Mouse (Mus musculus) MN1 (cell line): ENCODE measurements around the gene Zbtb3.
"Not testable (repeated sequence)": the region's sequence is repeated elsewhere in the genome, so short reads cannot be mapped to it uniquely, and the experiment has no call there.

ENCODE experiments used
- DNase-seq: peaks from one replicate; pipeline ENCODE4 v3.0.0-alpha.2; 2016; ENCODE audit warnings: low spot score

Gene Zbtb3

GRCm38 (mm10) chr19:8803204-8803780, 937 bp downstream of the Zbtb3 start:
- DNase-seq: no peak

GRCm38 (mm10) chr19:8803879-8804660, 1.7 kb downstream of the Zbtb3 start:
- no peak for DNase-seq

- DNase-seq: no peak
Measured at GRCm38 (mm10) chr19:8806810-8807209, 4.5 kb downstream of the Zbtb3 start.

GRCm38 (mm10) chr19:8815812-8816211, 13.5 kb downstream of the Zbtb3 start:
- DNase-seq: peak; percentile 35

- no peak for DNase-seq
Measured at GRCm38 (mm10) chr19:8817001-8817400, 14.6 kb downstream of the Zbtb3 start.

- no peak for DNase-seq
Measured at GRCm38 (mm10) chr19:8818301-8818798, 16.0 kb downstream of the Zbtb3 start.

- peak; percentile 97 for DNase-seq
Measured at GRCm38 (mm10) chr19:8818801-8819595, 16.6 kb downstream of the Zbtb3 start, which contains the start of gene Ttc9c. TSS of gene Ttc9c (minus strand) at chr19:8819333.

GRCm38 (mm10) chr19:8819596-8820423, 17.5 kb downstream of the Zbtb3 start, which contains the start of gene Hnrnpul2:
TSS of gene Hnrnpul2 (plus strand) at chr19:8820010.
- DNase-seq: peak; percentile 96

- no peak for DNase-seq
Measured at GRCm38 (mm10) chr19:8820424-8820956, 18.1 kb downstream of the Zbtb3 start.

GRCm38 (mm10) chr19:8821146-8821545, 18.8 kb downstream of the Zbtb3 start:
- no peak for DNase-seq

- no peak for DNase-seq
Measured at GRCm38 (mm10) chr19:8822696-8823095, 20.3 kb downstream of the Zbtb3 start.

- no peak for DNase-seq
Measured at GRCm38 (mm10) chr19:8829660-8830059, 27.3 kb downstream of the Zbtb3 start, which contains the start of gene AC129217.1. TSS of gene AC129217.1 (plus strand) at chr19:8829773.

- DNase-seq: no peak
Measured at GRCm38 (mm10) chr19:8830664-8831063, 28.3 kb downstream of the Zbtb3 start.

GRCm38 (mm10) chr19:8831262-8831661, 28.9 kb downstream of the Zbtb3 start:
- no peak for DNase-seq

- no peak for DNase-seq
Measured at GRCm38 (mm10) chr19:8832971-8833370, 30.6 kb downstream of the Zbtb3 start.

- not testable (repeated sequence) for DNase-seq
Measured at GRCm38 (mm10) chr19:8836327-8836726, 34.0 kb downstream of the Zbtb3 start.

GRCm38 (mm10) chr19:8837251-8837791, 35.0 kb downstream of the Zbtb3 start, which contains the start of gene Bscl2:
TSS of gene Bscl2 (plus strand) at chr19:8837467.
- DNase-seq: no peak

GRCm38 (mm10) chr19:8838041-8838730, 35.8 kb downstream of the Zbtb3 start:
- no peak for DNase-seq

- DNase-seq: no peak
Measured at GRCm38 (mm10) chr19:8839103-8839907, 37.0 kb downstream of the Zbtb3 start, which contains the start of gene Gng3. TSS of gene Gng3 (minus strand) at chr19:8839194.
